8 mouse cellular contexts compared by ENCODE assay signal in genomic region chr17:88937341-88938152, GRCm38 (mm10).
DNase-seq lines count a peak whose midpoint lies in the region; ATAC-seq and TF ChIP-seq lines count a peak whose summit lies in the region.

No protein-coding gene starts in this region.

- no peak overlapping the region for H3K27ac ChIP-seq in lung, embryonic 14.5 days (ENCODE audit: low read depth)
- H3K27ac ChIP-seq in forebrain, embryonic 12.5 days: peak overlapping the region; percentile 61; the same call in 1 of the 2 replicates
- H3K27ac ChIP-seq in limb, embryonic 10.5 days: no peak overlapping the region
- no peak overlapping the region for H3K27ac ChIP-seq in heart, embryonic 10.5 days

- no peak for TF ChIP-seq CTCF in lung, embryonic 14.5 days (IDR thresholded peaks at IDR 0.05; ENCODE audit: low read depth)

- WGBS in lung, embryonic 14.5 days: 15% methylated on average over 7 of the region's 7 CpGs
- WGBS in forebrain, embryonic 12.5 days: 8% methylated on average over 7 of the region's 7 CpGs
- WGBS in limb, embryonic 10.5 days: 33% methylated on average over 7 of the region's 7 CpGs
- WGBS in heart, embryonic 10.5 days: 25% methylated on average over 7 of the region's 7 CpGs

- no peaks in the 10 kb centered on the region for H3K9me3 ChIP-seq in lung, embryonic 14.5 days (ENCODE audit: low read depth, low read length)
- no peaks in the 10 kb centered on the region for H3K9me3 ChIP-seq in forebrain, embryonic 12.5 days
- no peaks in the 10 kb centered on the region for H3K9me3 ChIP-seq in limb, embryonic 10.5 days (replicated peaks)
- no peaks in the 10 kb centered on the region for H3K9me3 ChIP-seq in heart, embryonic 10.5 days

- no peaks in the 10 kb centered on the region; the same call in 1 of the 2 replicates for H3K4me1 ChIP-seq in lung, embryonic 14.5 days (ENCODE audit: insufficient read depth)
- H3K4me1 ChIP-seq in forebrain, embryonic 12.5 days: peaks cover 24% of the 10 kb centered on the region
- H3K4me1 ChIP-seq in limb, embryonic 10.5 days: peaks cover 12% of the 10 kb centered on the region
- no peaks in the 10 kb centered on the region; the same call in 1 of the 2 replicates for H3K4me1 ChIP-seq in heart, embryonic 10.5 days

- ATAC-seq in lung, embryonic 14.5 days (ENCODE audit: insufficient read depth): peak; percentile 99
- ATAC-seq in forebrain, embryonic 12.5 days (ENCODE audit: low FRiP score): peak; percentile 94
- ATAC-seq in monocyte, adult 5-6 weeks (replicated peaks; ENCODE audit: insufficient number of reproducible peaks, low FRiP score, low TSS enrichment, poor library complexity, severe bottlenecking): no peak

- no peaks in the 10 kb centered on the region for H3K36me3 ChIP-seq in lung, embryonic 14.5 days (ENCODE audit: insufficient read depth)
- no peaks in the 10 kb centered on the region for H3K36me3 ChIP-seq in forebrain, embryonic 12.5 days (replicated peaks)
- no peaks in the 10 kb centered on the region for H3K36me3 ChIP-seq in limb, embryonic 10.5 days
- H3K36me3 ChIP-seq in heart, embryonic 10.5 days: no peaks in the 10 kb centered on the region

- no peak overlapping the region for H3K4me3 ChIP-seq in lung, embryonic 14.5 days (ENCODE audit: low read depth, low read length)
- no peak overlapping the region for H3K4me3 ChIP-seq in forebrain, embryonic 12.5 days (replicated peaks)
- H3K4me3 ChIP-seq in limb, embryonic 10.5 days: no peak overlapping the region
- no peak overlapping the region for H3K4me3 ChIP-seq in heart, embryonic 10.5 days

- DNase-seq in lung, embryonic 14.5 days: peak; percentile 86
- DNase-seq in lung, adult 18-20 months: no peak
- DNase-seq in limb, embryonic 10.5 days (ENCODE audit: low spot score): peak; percentile 36
- DNase-seq in right cerebral cortex, postnatal 10 days (ENCODE audit: low spot score in 2 of 2): peak; percentile 69 to 85
- DNase-seq in heart, embryonic 10.5 days (ENCODE audit: low spot score): no peak
- no peak for DNase-seq in kidney, adult 8-10 months

- no peaks in the 10 kb centered on the region for H3K27me3 ChIP-seq in lung, embryonic 14.5 days (ENCODE audit: insufficient read depth, low read length)
- no peaks in the 10 kb centered on the region for H3K27me3 ChIP-seq in forebrain, embryonic 12.5 days
- no peaks in the 10 kb centered on the region for H3K27me3 ChIP-seq in limb, embryonic 10.5 days (ENCODE audit: low read depth, poor library complexity, severe bottlenecking)
- no peaks in the 10 kb centered on the region for H3K27me3 ChIP-seq in heart, embryonic 10.5 days (ENCODE audit: insufficient read depth, poor library complexity, severe bottlenecking)

- H3K9ac ChIP-seq in lung, embryonic 14.5 days: no peak overlapping the region
- H3K9ac ChIP-seq in forebrain, embryonic 12.5 days: no peak overlapping the region

- no peak overlapping the region for H3K4me2 ChIP-seq in lung, embryonic 14.5 days
- H3K4me2 ChIP-seq in forebrain, embryonic 12.5 days: no peak overlapping the region

Comparison
In these comparisons a context has a peak if more than half of its experiments do, and no peak if none do; other contexts are left out.
1. DNase-seq: peak in lung, embryonic 14.5 days (single experiment), limb, embryonic 10.5 days (single experiment) and right cerebral cortex, postnatal 10 days (2 of 2); none in lung, adult 18-20 months (0 of 2), heart, embryonic 10.5 days (single experiment) and kidney, adult 8-10 months (0 of 2).